Mouse (Mus musculus): ENCODE data around the gene Zfp281. TPM values are rescaled to one million over a fixed set of nuclear protein-coding genes. Genes with fewer than 3 reads are reported as not detected.

Gene Zfp281
- total RNA-seq, 2 experiments from 2014 or later = 33.8 to 34.6 TPM

- no peak for DNase-seq (ENCODE audit: extremely low spot score in 1 of 2, low spot score in 2 of 2)
- intact Hi-C loops (cut with DNase I) = no loop called here
Observed at GRCm38 (mm10) chr1:136608339-136609261, 16.1 kb upstream of the Zfp281 start.

GRCm38 (mm10) chr1:136611803-136612202 is 12.9 kb upstream of the Zfp281 start:
- DNase-seq (ENCODE audit: extremely low spot score in 1 of 2, low spot score in 2 of 2) = no peak
- intact Hi-C loops (cut with DNase I) = no loop called here

GRCm38 (mm10) chr1:136613300-136613751 is 11.4 kb upstream of the Zfp281 start:
- intact Hi-C loops (cut with DNase I) = no loop called here
- no peak for DNase-seq (ENCODE audit: extremely low spot score in 1 of 2, low spot score in 2 of 2)

GRCm38 (mm10) chr1:136614748-136615440 is 9.8 kb upstream of the Zfp281 start:
- intact Hi-C loops (cut with DNase I) = no loop called here
- DNase-seq (ENCODE audit: extremely low spot score in 1 of 2, low spot score in 2 of 2) = no peak

- intact Hi-C loops (cut with DNase I) = no loop called here
- DNase-seq (ENCODE audit: extremely low spot score in 1 of 2, low spot score in 2 of 2) = no peak
Observed at GRCm38 (mm10) chr1:136617163-136617788, 7.4 kb upstream of the Zfp281 start.

GRCm38 (mm10) chr1:136618570-136618969 is 6.1 kb upstream of the Zfp281 start:
- no peak for DNase-seq (ENCODE audit: extremely low spot score in 1 of 2, low spot score in 2 of 2)
- intact Hi-C loops (cut with DNase I) = no loop called here

- intact Hi-C loops (cut with DNase I) = loop anchor here (5.0 kb wide), 2 partner anchors 42 to 73 kb away; no protein-coding TSS in a partner anchor
Observed at GRCm38 (mm10) chr1:136625019-136625895, 556 bp downstream of the Zfp281 start.

GRCm38 (mm10) chr1:136626141-136626540 is 1.4 kb downstream of the Zfp281 start:
- intact Hi-C loops (cut with DNase I) = loop anchor here (2.0 to 5.0 kb wide), 3 partner anchors 41 to 113 kb away; no protein-coding TSS in a partner anchor
- DNase-seq (ENCODE audit: extremely low spot score in 1 of 2, low spot score in 2 of 2) = no peak

More at GRCm38 (mm10) chr1:136625019-136625895, 556 bp downstream of the Zfp281 start:
- DNase-seq (ENCODE audit: extremely low spot score in 1 of 2, low spot score in 2 of 2) = peak; percentile 24 to 78

GRCm38 (mm10) chr1:136626756-136627155 is 2.1 kb downstream of the Zfp281 start:
- DNase-seq (ENCODE audit: extremely low spot score in 1 of 2, low spot score in 2 of 2) = no peak
- intact Hi-C loops (cut with DNase I) = loop anchor here (2.0 to 5.0 kb wide), 3 partner anchors 41 to 112 kb away; no protein-coding TSS in a partner anchor

GRCm38 (mm10) chr1:136627591-136627990 is 2.9 kb downstream of the Zfp281 start:
- intact Hi-C loops (cut with DNase I) = loop anchor here (2.0 to 5.0 kb wide), 3 partner anchors 40 to 111 kb away; no protein-coding TSS in a partner anchor
- no peak for DNase-seq (ENCODE audit: extremely low spot score in 1 of 2, low spot score in 2 of 2)

- no peak for DNase-seq (ENCODE audit: extremely low spot score in 1 of 2, low spot score in 2 of 2)
- intact Hi-C loops (cut with DNase I) = no loop called here
Observed at GRCm38 (mm10) chr1:136632891-136633290, 8.2 kb downstream of the Zfp281 start.

GRCm38 (mm10) chr1:136635644-136636043 is 10.9 kb downstream of the Zfp281 start:
- intact Hi-C loops (cut with DNase I) = no loop called here
- no peak for DNase-seq (ENCODE audit: extremely low spot score in 1 of 2, low spot score in 2 of 2)

GRCm38 (mm10) chr1:136636946-136637345 is 12.2 kb downstream of the Zfp281 start:
- no peak for DNase-seq (ENCODE audit: extremely low spot score in 1 of 2, low spot score in 2 of 2)
- intact Hi-C loops (cut with DNase I) = no loop called here

GRCm38 (mm10) chr1:136637696-136638095 is 13.0 kb downstream of the Zfp281 start:
- DNase-seq (ENCODE audit: extremely low spot score in 1 of 2, low spot score in 2 of 2) = no peak
- intact Hi-C loops (cut with DNase I) = no loop called here

- DNase-seq (ENCODE audit: extremely low spot score in 1 of 2, low spot score in 2 of 2) = no peak
- intact Hi-C loops (cut with DNase I) = no loop called here
Observed at GRCm38 (mm10) chr1:136638211-136638610, 13.5 kb downstream of the Zfp281 start.

- intact Hi-C loops (cut with DNase I) = no loop called here
Observed at GRCm38 (mm10) chr1:136638699-136639098, 14.0 kb downstream of the Zfp281 start.

GRCm38 (mm10) chr1:136639221-136639620 is 14.5 kb downstream of the Zfp281 start:
- DNase-seq (ENCODE audit: extremely low spot score in 1 of 2, low spot score in 2 of 2) = no peak
- intact Hi-C loops (cut with DNase I) = no loop called here

More at GRCm38 (mm10) chr1:136638699-136639098, 14.0 kb downstream of the Zfp281 start:
- DNase-seq (ENCODE audit: extremely low spot score in 1 of 2, low spot score in 2 of 2) = no peak

GRCm38 (mm10) chr1:136642701-136643100 is 18.0 kb downstream of the Zfp281 start:
- intact Hi-C loops (cut with DNase I) = no loop called here
- no peak for DNase-seq (ENCODE audit: extremely low spot score in 1 of 2, low spot score in 2 of 2)
